30 mouse cellular contexts compared by ENCODE assay signal in genomic region chr7:46732458-46732857, GRCm38 (mm10). TPM values are rescaled to one million over a fixed set of nuclear protein-coding genes. Genes with fewer than 3 reads are reported as not detected.
DNase-seq lines count a peak whose midpoint lies in the region; ATAC-seq and TF ChIP-seq lines count a peak whose summit lies in the region.
"Had no signal": no experiment of that assay in that cellular context is flagged by ENCODE, and none has a peak within 500 bp of the region (broad histone marks: within the 10 kb centered on the region; RNA-seq: fewer than 3 reads in every experiment).

Gene Saa4 (minus strand): TSS chr7:46732603.

- peaks cover 24% of the 10 kb centered on the region for H3K36me3 ChIP-seq in liver, adult 2 months (ENCODE audit: control insufficient read depth, insufficient read depth, low read length)
- no peaks in the 10 kb centered on the region for H3K36me3 ChIP-seq in liver, embryonic 12.5 days
- H3K36me3 ChIP-seq in liver, embryonic 14.5 days (replicated peaks; ENCODE audit: control insufficient read depth, insufficient read depth, low read depth) = no peaks in the 10 kb centered on the region
- H3K36me3 ChIP-seq in liver, embryonic 16.5 days (ENCODE audit: control insufficient read depth, insufficient read depth) = no peaks in the 10 kb centered on the region
- H3K36me3 ChIP-seq in midbrain, embryonic 11.5 days (ENCODE audit: control insufficient read depth, insufficient read depth, low read length) = no peaks in the 10 kb centered on the region
- no peaks in the 10 kb centered on the region for H3K36me3 ChIP-seq in hindbrain, embryonic 14.5 days (replicated peaks; ENCODE audit: control insufficient read depth, insufficient read depth)
- H3K36me3 ChIP-seq: forebrain, embryonic 10.5 days; heart, embryonic 10.5 days; heart, embryonic 13.5 days; hindbrain, embryonic 12.5 days had no signal

- H3K27me3 ChIP-seq in liver, adult 2 months (ENCODE audit: control insufficient read depth, insufficient read depth, low read length) = no peaks in the 10 kb centered on the region
- H3K27me3 ChIP-seq in liver, embryonic 12.5 days (replicated peaks) = no peaks in the 10 kb centered on the region
- H3K27me3 ChIP-seq in liver, embryonic 14.5 days (ENCODE audit: control insufficient read depth, insufficient read depth, low read length) = no peaks in the 10 kb centered on the region
- no peaks in the 10 kb centered on the region for H3K27me3 ChIP-seq in liver, embryonic 16.5 days (ENCODE audit: control insufficient read depth, insufficient read depth, low read depth, low read length)
- no peaks in the 10 kb centered on the region for H3K27me3 ChIP-seq in midbrain, embryonic 11.5 days (ENCODE audit: control insufficient read depth, insufficient read depth, low read length)
- H3K27me3 ChIP-seq in hindbrain, embryonic 14.5 days (ENCODE audit: control insufficient read depth, insufficient read depth, low read length) = no peaks in the 10 kb centered on the region
- H3K27me3 ChIP-seq: forebrain, embryonic 13.5 days; heart, embryonic 13.5 days; hindbrain, embryonic 12.5 days had no signal

- 21% methylated on average over 4 of the region's 4 CpGs for WGBS in liver, adult 2 months
- 63% methylated on average over 4 of the region's 4 CpGs for WGBS in liver, embryonic 12.5 days (ENCODE audit: insufficient replicate concordance)
- WGBS in liver, embryonic 14.5 days (ENCODE audit: insufficient replicate concordance) = 61% methylated on average over 4 of the region's 4 CpGs
- 54% methylated on average over 4 of the region's 4 CpGs for WGBS in liver, embryonic 16.5 days (ENCODE audit: insufficient replicate concordance)
- 88% methylated on average over 4 of the region's 4 CpGs for WGBS in midbrain, embryonic 11.5 days
- WGBS in hindbrain, embryonic 14.5 days = 84% methylated on average over 4 of the region's 4 CpGs

- H3K79me2 ChIP-seq in liver, adult 2 months (ENCODE audit: control insufficient read depth, insufficient read depth, low read length) = peaks cover 4% of the 10 kb centered on the region; the same call in 1 of the 2 replicates

- peak within 1 kb of the TSS; percentile 83 for H3K9ac ChIP-seq in liver, adult 2 months (ENCODE audit: low read depth, low read length)
- no peak within 1 kb of the TSS for H3K9ac ChIP-seq in liver, embryonic 12.5 days
- no peak within 1 kb of the TSS for H3K9ac ChIP-seq in liver, embryonic 14.5 days (replicated peaks)
- H3K9ac ChIP-seq in liver, embryonic 16.5 days (ENCODE audit: low read depth, low read length) = peak within 1 kb of the TSS; percentile 40
- H3K9ac ChIP-seq in midbrain, embryonic 11.5 days (ENCODE audit: low read length) = no peak within 1 kb of the TSS
- no peak within 1 kb of the TSS for H3K9ac ChIP-seq in hindbrain, embryonic 14.5 days
- H3K9ac ChIP-seq: forebrain, embryonic 13.5 days; heart, embryonic 13.5 days; hindbrain, embryonic 12.5 days had no signal

- 0 out of 2 replicates have a peak, but pooled peaks have one; percentile 2 for TF ChIP-seq POLR2A in liver, adult 2 months (IDR thresholded peaks at IDR 0.05; ENCODE audit: extremely low read depth, insufficient read depth, low read length)

- peaks cover 14% of the 10 kb centered on the region for H3K4me1 ChIP-seq in liver, adult 2 months (ENCODE audit: control insufficient read depth, insufficient read depth, low read length)
- no peaks in the 10 kb centered on the region for H3K4me1 ChIP-seq in liver, embryonic 12.5 days
- H3K4me1 ChIP-seq in liver, embryonic 14.5 days (replicated peaks; ENCODE audit: control insufficient read depth in 2 of 2, insufficient read depth in 2 of 2, low read length in 1 of 2) = no peaks in the 10 kb centered on the region
- no peaks in the 10 kb centered on the region; the same call in 1 of the 2 replicates for H3K4me1 ChIP-seq in liver, embryonic 16.5 days (ENCODE audit: control insufficient read depth, low read depth, low read length)
- no peaks in the 10 kb centered on the region for H3K4me1 ChIP-seq in midbrain, embryonic 11.5 days (ENCODE audit: control insufficient read depth, insufficient read depth, low read length)
- no peaks in the 10 kb centered on the region for H3K4me1 ChIP-seq in hindbrain, embryonic 14.5 days (replicated peaks; ENCODE audit: control insufficient read depth, insufficient read depth, low read length)
- H3K4me1 ChIP-seq: forebrain, embryonic 10.5 days; forebrain, embryonic 13.5 days; heart, embryonic 13.5 days; hindbrain, embryonic 12.5 days had no signal

- no peak for TF ChIP-seq EP300 in liver, embryonic 14.5 days (IDR thresholded peaks at IDR 0.05; ENCODE audit: low read depth)

- peak within 1 kb of the TSS; percentile 89 for H3K4me3 ChIP-seq in liver, adult 2 months (ENCODE audit: insufficient read depth, low read depth, low read length)
- H3K4me3 ChIP-seq in liver, embryonic 12.5 days = no peak within 1 kb of the TSS
- H3K4me3 ChIP-seq in liver, embryonic 14.5 days (ENCODE audit: insufficient read depth in 1 of 2, low read depth in 2 of 2, low read length in 2 of 2) = peak within 1 kb of the TSS; percentile 23 to 32; a peak in 3 of 4 replicates
- peak within 1 kb of the TSS; percentile 44 for H3K4me3 ChIP-seq in liver, embryonic 16.5 days (ENCODE audit: low read depth, low read length)
- H3K4me3 ChIP-seq in midbrain, embryonic 11.5 days (ENCODE audit: low read depth, low read length) = no peak within 1 kb of the TSS
- no peak within 1 kb of the TSS for H3K4me3 ChIP-seq in hindbrain, embryonic 14.5 days (replicated peaks; ENCODE audit: low read length)
- H3K4me3 ChIP-seq: forebrain, embryonic 10.5 days; forebrain, embryonic 13.5 days; heart, adult 2 months; heart, embryonic 10.5 days; heart, embryonic 13.5 days; hindbrain, embryonic 12.5 days had no signal

- peak; percentile 88 for DNase-seq in liver, adult 2 months (ENCODE audit: extremely low read depth, low read depth, low spot score)
- no peak for DNase-seq in liver, embryonic 14.5 days (ENCODE audit: low read depth in 3 of 3, low spot score in 3 of 3)
- DNase-seq in midbrain, embryonic 11.5 days (ENCODE audit: low spot score, missing footprints) = no peak
- DNase-seq in hindbrain, embryonic 14.5 days (ENCODE audit: low spot score) = no peak
- DNase-seq: adrenal gland, adult 2 months; adrenal gland, postnatal 25 days; cerebellum, adult 18-20 months; cerebellum, adult 9-10 months; cerebellum, postnatal 14 days; gastrocnemius, postnatal 10 days; gastrocnemius, postnatal 36 days; heart, adult 2 months; heart, postnatal 14 days had no signal

- no peaks in the 10 kb centered on the region for H3K9me3 ChIP-seq in liver, embryonic 12.5 days (replicated peaks)
- H3K9me3 ChIP-seq in liver, embryonic 14.5 days (ENCODE audit: control insufficient read depth, low read length) = no peaks in the 10 kb centered on the region
- H3K9me3 ChIP-seq in liver, embryonic 16.5 days (replicated peaks; ENCODE audit: control insufficient read depth, low read length) = no peaks in the 10 kb centered on the region
- no peaks in the 10 kb centered on the region for H3K9me3 ChIP-seq in midbrain, embryonic 11.5 days (ENCODE audit: control insufficient read depth, low read length)
- H3K9me3 ChIP-seq in hindbrain, embryonic 14.5 days (ENCODE audit: control insufficient read depth, low read length) = no peaks in the 10 kb centered on the region
- H3K9me3 ChIP-seq: forebrain, embryonic 10.5 days; forebrain, embryonic 13.5 days; heart, embryonic 10.5 days; heart, embryonic 13.5 days; hindbrain, embryonic 12.5 days had no signal

- peak within 1 kb of the TSS; percentile 99 for H3K27ac ChIP-seq in liver, adult 2 months (replicated peaks; ENCODE audit: insufficient read depth, low read depth, low read length)
- H3K27ac ChIP-seq in liver, embryonic 12.5 days = no peak within 1 kb of the TSS
- no peak within 1 kb of the TSS for H3K27ac ChIP-seq in liver, embryonic 14.5 days
- peak within 1 kb of the TSS; percentile 41; the same call in 1 of the 2 replicates for H3K27ac ChIP-seq in liver, embryonic 16.5 days (ENCODE audit: low read length)
- no peak within 1 kb of the TSS for H3K27ac ChIP-seq in midbrain, embryonic 11.5 days (ENCODE audit: low read depth, low read length)
- H3K27ac ChIP-seq in hindbrain, embryonic 14.5 days = no peak within 1 kb of the TSS
- H3K27ac ChIP-seq: forebrain, embryonic 10.5 days; forebrain, embryonic 13.5 days; heart, adult 2 months; heart, embryonic 10.5 days; heart, embryonic 13.5 days; hindbrain, embryonic 12.5 days; hindbrain, postnatal 0 days had no signal

- ATAC-seq in liver, embryonic 12.5 days = no peak
- no peak for ATAC-seq in liver, embryonic 14.5 days (ENCODE audit: insufficient read depth)
- peak; percentile 75 for ATAC-seq in liver, embryonic 16.5 days (ENCODE audit: low read depth)
- ATAC-seq in midbrain, embryonic 11.5 days (ENCODE audit: low FRiP score) = no peak
- no peak for ATAC-seq in hindbrain, embryonic 14.5 days (ENCODE audit: low FRiP score)
- ATAC-seq: CD4-positive, CD25-positive, alpha-beta regulatory T cell, adult 4 months; forebrain, embryonic 13.5 days; forebrain, embryonic 16.5 days; hindbrain, postnatal 0 days had no signal

- no peak for TF ChIP-seq CTCF in liver, adult 2 months (IDR thresholded peaks at IDR 0.05; ENCODE audit: low read depth, low read length)
- no peak for TF ChIP-seq CTCF in liver, embryonic 14.5 days (IDR thresholded peaks at IDR 0.05; ENCODE audit: low read depth)

- no peak within 1 kb of the TSS for H3K4me2 ChIP-seq in liver, embryonic 12.5 days
- H3K4me2 ChIP-seq in liver, embryonic 14.5 days (ENCODE audit: low read depth) = peak within 1 kb of the TSS; percentile 25
- H3K4me2 ChIP-seq in liver, embryonic 16.5 days (ENCODE audit: low read depth, low read length) = peak within 1 kb of the TSS; percentile 22
- H3K4me2 ChIP-seq in midbrain, embryonic 11.5 days = no peak within 1 kb of the TSS
- H3K4me2 ChIP-seq in hindbrain, embryonic 14.5 days (replicated peaks) = no peak within 1 kb of the TSS
- H3K4me2 ChIP-seq: forebrain, embryonic 13.5 days; heart, embryonic 13.5 days; hindbrain, embryonic 12.5 days had no signal

RNA-seq across cellular contexts. Expression of gene Saa4, which starts in this region (rescaled TPM):
- 74.2 and 103 TPM in 2 replicates for total RNA-seq in liver, adult 2 months (2014; rRNA removed)
- polyA plus RNA-seq in liver, adult 2 months (2012; rRNA removed) = 80.9 and 90.4 TPM in 2 replicates
- polyA plus RNA-seq in liver, embryonic 12.5 days (2016; fragmentation: Nextera tagmentation; extraction: Ambion mirVana) = 1.6 and 2.2 TPM in 2 replicates
- 7.1 and 9.6 TPM in 2 replicates for polyA plus RNA-seq in liver, embryonic 14.5 days (2012; rRNA removed)
- polyA plus RNA-seq in liver, embryonic 14.5 days (2014; fragmentation: Nextera tagmentation; extraction: Ambion mirVana) = 5.8 and 5.9 TPM in 2 replicates
- polyA plus RNA-seq in liver, embryonic 16.5 days (2015; fragmentation: Nextera tagmentation; extraction: Ambion mirVana) = 10.2 and 13.6 TPM in 2 replicates
- polyA plus RNA-seq in midbrain, embryonic 11.5 days (2014; fragmentation: Nextera tagmentation; extraction: Ambion mirVana) = not detected in 2 replicates
- not detected in 2 replicates for polyA plus RNA-seq in hindbrain, embryonic 14.5 days (2014; fragmentation: Nextera tagmentation; extraction: Ambion mirVana)
- total RNA-seq: adrenal gland, postnatal 25 days; gastrocnemius, postnatal 10 days; gastrocnemius, postnatal 36 days; granulocyte monocyte progenitor cell, adult 5-6 weeks; heart, adult 2 months; heart, postnatal 14 days; hematopoietic stem cell, adult 5-6 weeks; hindbrain, postnatal 0 days; MEL had no signal
- polyA plus RNA-seq: adrenal gland, adult 2 months; C2C12; CD4-positive, CD25-positive, alpha-beta regulatory T cell, adult 4 months; embryonic facial prominence, embryonic 11.5 days; embryonic facial prominence, embryonic 14.5 days; forebrain, embryonic 10.5 days; forebrain, embryonic 13.5 days; forebrain, embryonic 16.5 days; heart, adult 2 months; heart, embryonic 13.5 days; heart, embryonic 16.5 days; hindbrain, embryonic 12.5 days; hindbrain, postnatal 0 days had no signal

Comparison
In these comparisons a context has a peak if more than half of its experiments do, and no peak if none do; other contexts are left out.
1. H3K27ac ChIP-seq: peak in liver, adult 2 months (single experiment) and liver, embryonic 16.5 days (single experiment); none in liver, embryonic 12.5 days (single experiment), liver, embryonic 14.5 days (single experiment), midbrain, embryonic 11.5 days (single experiment) and hindbrain, embryonic 14.5 days (single experiment).
2. H3K4me3 ChIP-seq: peak in liver, adult 2 months (single experiment), liver, embryonic 14.5 days (2 of 2) and liver, embryonic 16.5 days (single experiment); none in liver, embryonic 12.5 days (single experiment), midbrain, embryonic 11.5 days (single experiment) and hindbrain, embryonic 14.5 days (single experiment).
3. H3K9ac ChIP-seq: peak in liver, adult 2 months (single experiment) and liver, embryonic 16.5 days (single experiment); none in liver, embryonic 12.5 days (single experiment), liver, embryonic 14.5 days (single experiment), midbrain, embryonic 11.5 days (single experiment) and hindbrain, embryonic 14.5 days (single experiment).
4. H3K4me2 ChIP-seq: peak in liver, embryonic 14.5 days (single experiment) and liver, embryonic 16.5 days (single experiment); none in liver, embryonic 12.5 days (single experiment), midbrain, embryonic 11.5 days (single experiment) and hindbrain, embryonic 14.5 days (single experiment).